Mouse (Mus musculus): ENCODE data around the gene Tmem221. TPM values are rescaled to one million over a fixed set of nuclear protein-coding genes. Genes with fewer than 3 reads are reported as not detected.

The Tmem221 gene
- polyA plus RNA-seq, 2 experiments from 2014 or later, result 0.99 to 1.7 TPM

- ATAC-seq, result no peak
These were observed 51.0 kb downstream of the Tmem221 start for GRCm38 (mm10) chr8:71507589-71508104.

- no peak for ATAC-seq
These were observed 52.7 kb downstream of the Tmem221 start for GRCm38 (mm10) chr8:71505979-71506378.

- ATAC-seq, result no peak
These were observed 53.3 kb downstream of the Tmem221 start for GRCm38 (mm10) chr8:71505326-71505725.

- no peak for ATAC-seq
These were observed 54.3 kb downstream of the Tmem221 start for GRCm38 (mm10) chr8:71504349-71504748.

Other genes with a start within 250 kb of the Tmem221 start
- gene Use1, start 192.0 kb downstream of the Tmem221 start, polyA plus RNA-seq (2017; shearing (Covaris generic)), result 100 to 1,000 TPM; 302 to 322 TPM
- gene Ocel1, start 187.6 kb downstream of the Tmem221 start, polyA plus RNA-seq (2017; shearing (Covaris generic)), result 1 to 10 TPM; 3.7 to 4.9 TPM
- gene Nr2f6, start 176.9 kb downstream of the Tmem221 start, polyA plus RNA-seq (2017; shearing (Covaris generic)), result under 1 TPM in 1 of 2 experiments, not detected in 1; 0.45 TPM
- under 1 TPM in 1 of 2 experiments, not detected in 1; 0.28 TPM for gene Ushbp1, start 163.1 kb downstream of the Tmem221 start, polyA plus RNA-seq (2017; shearing (Covaris generic))
- gene Babam1, start 162.0 kb downstream of the Tmem221 start, polyA plus RNA-seq (2017; shearing (Covaris generic)), result 10 to 100 TPM; 59.2 to 67.9 TPM
- gene Ankle1, start 152.9 kb downstream of the Tmem221 start, polyA plus RNA-seq (2017; shearing (Covaris generic)), result 1 to 10 TPM; 1.7 to 2.4 TPM
- 10 to 100 TPM; 24.7 to 29.0 TPM for gene Abhd8, start 95.2 kb downstream of the Tmem221 start, polyA plus RNA-seq (2017; shearing (Covaris generic))
- gene Mrpl34, start 93.9 kb downstream of the Tmem221 start, polyA plus RNA-seq (2017; shearing (Covaris generic)), result 100 to 1,000 TPM in 1 of 2 experiments, 10 to 100 TPM in 1; 70.3 to 101 TPM
- gene Dda1, start 89.7 kb downstream of the Tmem221 start, polyA plus RNA-seq (2017; shearing (Covaris generic)), result 10 to 100 TPM; 26.8 to 30.6 TPM
- gene Ano8, start 72.9 kb downstream of the Tmem221 start, polyA plus RNA-seq (2017; shearing (Covaris generic)), result under 1 TPM in 1 of 2 experiments, not detected in 1; 0.24 TPM
- gene Gtpbp3, start 70.8 kb downstream of the Tmem221 start, polyA plus RNA-seq (2017; shearing (Covaris generic)), result 1 to 10 TPM; 3.9 to 5.1 TPM
- not detected for gene Plvap, start 47.1 kb downstream of the Tmem221 start, polyA plus RNA-seq (2017; shearing (Covaris generic))
- not detected for gene Ccdc194, start 33.2 kb downstream of the Tmem221 start, polyA plus RNA-seq (2017; shearing (Covaris generic))
- gene Bst2, start 21.4 kb downstream of the Tmem221 start, polyA plus RNA-seq (2017; shearing (Covaris generic)), result 100 to 1,000 TPM in 1 of 2 experiments, 10 to 100 TPM in 1; 40.2 to 113 TPM
- 10 to 100 TPM; 59.3 to 71.7 TPM for gene Mvb12a, start 15.9 kb downstream of the Tmem221 start, polyA plus RNA-seq (2017; shearing (Covaris generic))
- gene Nxnl1, start 7.7 kb upstream of the Tmem221 start, polyA plus RNA-seq (2017; shearing (Covaris generic)), result under 1 TPM in 1 of 2 experiments, not detected in 1; 0.15 TPM
- 1 to 10 TPM; 4.4 to 8.9 TPM for gene Slc27a1, start 10.0 kb upstream of the Tmem221 start, polyA plus RNA-seq (2017; shearing (Covaris generic))
- 10 to 100 TPM; 77.4 to 87.4 TPM for gene Pgls, start 33.3 kb upstream of the Tmem221 start, polyA plus RNA-seq (2017; shearing (Covaris generic))
- gene Fam129c, start 38.8 kb upstream of the Tmem221 start, polyA plus RNA-seq (2017; shearing (Covaris generic)), result 1 to 10 TPM; 1.9 to 3.9 TPM
- gene Colgalt1, start 52.1 kb upstream of the Tmem221 start, polyA plus RNA-seq (2017; shearing (Covaris generic)), result 10 to 100 TPM; 10.5 to 11.4 TPM
- under 1 TPM; 0.37 to 0.93 TPM for gene Unc13a, start 112.9 kb upstream of the Tmem221 start, polyA plus RNA-seq (2017; shearing (Covaris generic))
- gene Jak3, start 117.4 kb upstream of the Tmem221 start, polyA plus RNA-seq (2017; shearing (Covaris generic)), result 10 to 100 TPM; 18.6 to 41.7 TPM
- 10 to 100 TPM; 16.4 to 23.9 TPM for gene Insl3, start 130.3 kb upstream of the Tmem221 start, polyA plus RNA-seq (2017; shearing (Covaris generic))
- gene B3gnt3, start 142.9 kb upstream of the Tmem221 start, polyA plus RNA-seq (2017; shearing (Covaris generic)), result 1 to 10 TPM; 3.3 to 3.8 TPM
- gene Fcho1, start 166.8 kb upstream of the Tmem221 start, polyA plus RNA-seq (2017; shearing (Covaris generic)), result 10 to 100 TPM; 55.0 to 72.9 TPM